Mouse (Mus musculus) kidney, postnatal 36 days (tissue): ENCODE results near the gene Slc7a15.

ENCODE experiments used
- DNase-seq, 2 experiments: peaks; one replicate each; pipeline ENCODE4 v3.0.0; 2021 to 2022; ENCODE audit warnings: mixed read lengths in 2 of 2

Gene Slc7a15

DNA sequence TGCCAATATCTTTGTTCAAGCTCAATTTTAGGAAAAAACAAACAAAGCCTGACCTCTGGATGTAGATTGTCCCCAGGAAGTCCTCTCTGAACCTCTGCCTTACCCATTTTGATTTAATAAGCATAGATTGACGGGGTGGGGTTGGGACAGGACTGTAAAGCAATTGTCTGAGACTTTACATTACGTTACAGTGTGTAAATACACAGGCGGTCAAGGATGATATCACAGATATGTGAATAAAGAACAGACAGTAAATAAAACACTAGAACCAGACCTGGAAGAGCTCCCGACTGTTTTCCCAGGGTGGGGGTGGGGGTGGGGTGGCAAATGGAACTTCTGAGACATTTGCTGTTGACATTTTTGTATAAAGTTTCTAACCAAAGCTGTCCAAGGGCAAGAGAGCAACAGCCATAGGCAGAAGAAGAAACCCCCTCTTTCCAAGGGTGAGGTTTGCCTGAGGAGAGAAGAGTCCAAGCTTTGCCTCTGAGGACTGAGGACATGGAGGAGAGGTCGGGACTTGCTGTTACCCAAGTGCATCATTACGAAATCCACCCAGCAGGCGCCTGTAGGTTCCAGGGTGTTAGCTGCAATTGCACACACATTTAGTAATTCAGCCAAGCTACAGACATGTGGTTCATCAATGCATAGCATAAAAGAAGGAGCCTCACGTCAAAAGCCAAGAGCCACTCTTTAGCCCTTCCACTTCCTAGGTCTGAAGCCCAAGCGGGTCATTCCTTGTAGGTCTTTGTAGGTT, 91.7 kb downstream of the Slc7a15 start:
- no peak for DNase-seq

DNA sequence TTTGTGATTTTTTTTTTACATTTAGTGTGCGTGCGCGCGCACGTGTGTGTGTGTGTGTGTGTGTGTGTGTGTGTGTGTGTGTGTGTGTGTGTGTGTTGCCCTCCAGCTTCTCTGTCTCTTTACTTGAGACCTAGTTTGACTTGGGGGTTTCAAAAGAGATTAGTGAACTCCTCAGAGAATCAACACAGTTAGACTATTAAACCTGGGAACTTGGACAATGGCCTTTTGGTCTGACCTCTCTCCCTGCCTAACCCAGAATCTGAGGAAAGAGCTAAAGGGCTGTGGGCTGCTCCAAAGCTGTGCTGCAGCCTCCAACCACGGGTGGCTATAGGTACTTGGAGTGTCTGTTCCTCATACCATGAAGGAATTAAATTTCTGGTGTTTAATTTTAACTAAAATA, 94.7 kb downstream of the Slc7a15 start:
- no peak for DNase-seq

DNA sequence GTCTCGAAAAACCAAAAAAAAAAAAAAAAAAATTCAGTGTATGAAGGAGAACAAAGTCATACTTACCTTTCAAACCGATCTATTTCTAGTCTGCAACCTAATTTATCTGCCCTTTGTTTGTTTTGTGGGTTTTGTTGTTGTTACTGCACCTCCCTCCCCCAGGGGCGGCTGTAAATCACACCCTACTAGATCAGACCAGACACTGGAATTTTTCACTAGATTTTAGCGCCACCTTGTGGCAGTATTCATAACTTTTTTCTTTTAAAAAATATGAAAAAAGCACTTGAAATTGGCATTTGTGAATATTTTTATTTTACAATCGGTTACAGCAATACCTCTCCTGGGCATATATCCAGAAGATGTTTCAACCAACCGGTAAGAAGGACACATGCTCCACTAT, 96.3 kb downstream of the Slc7a15 start:
- peak; percentile 80 to 84 for DNase-seq

DNA sequence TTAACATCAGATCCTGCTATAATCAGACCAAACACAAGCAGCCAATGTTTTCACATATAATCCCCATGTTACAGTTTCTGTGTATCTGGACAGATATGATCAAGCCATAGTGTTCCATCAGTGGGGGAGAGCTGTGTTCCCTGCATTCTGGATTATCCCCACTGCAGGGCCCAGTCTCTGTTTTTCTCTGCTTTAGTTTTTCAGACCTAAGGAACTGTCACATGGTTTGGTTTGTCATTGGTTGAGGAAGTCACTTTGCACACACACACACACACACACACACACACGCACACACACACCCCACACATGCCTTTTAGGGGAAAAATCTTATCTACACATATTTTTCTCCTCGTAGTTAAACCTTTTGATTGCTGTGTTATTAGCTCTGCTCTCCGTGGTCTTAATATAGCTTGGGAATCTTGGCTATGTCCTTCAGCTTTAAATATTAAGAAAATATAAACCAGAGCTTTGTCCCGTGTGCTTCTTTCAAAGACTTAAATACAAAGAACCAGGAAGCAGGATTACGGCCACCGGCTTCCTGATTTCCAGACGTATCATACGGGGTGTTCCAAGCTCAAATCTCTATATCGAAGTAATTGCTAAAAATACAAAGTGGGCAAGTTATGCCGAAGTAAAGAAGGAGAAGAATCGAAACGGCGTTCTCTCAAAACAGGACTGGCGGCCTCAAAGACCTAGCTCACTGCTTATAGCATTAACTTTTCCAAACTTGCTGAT, 97.1 kb downstream of the Slc7a15 start:
- peak in 1 of 2 experiments; percentile 15 for DNase-seq

DNA sequence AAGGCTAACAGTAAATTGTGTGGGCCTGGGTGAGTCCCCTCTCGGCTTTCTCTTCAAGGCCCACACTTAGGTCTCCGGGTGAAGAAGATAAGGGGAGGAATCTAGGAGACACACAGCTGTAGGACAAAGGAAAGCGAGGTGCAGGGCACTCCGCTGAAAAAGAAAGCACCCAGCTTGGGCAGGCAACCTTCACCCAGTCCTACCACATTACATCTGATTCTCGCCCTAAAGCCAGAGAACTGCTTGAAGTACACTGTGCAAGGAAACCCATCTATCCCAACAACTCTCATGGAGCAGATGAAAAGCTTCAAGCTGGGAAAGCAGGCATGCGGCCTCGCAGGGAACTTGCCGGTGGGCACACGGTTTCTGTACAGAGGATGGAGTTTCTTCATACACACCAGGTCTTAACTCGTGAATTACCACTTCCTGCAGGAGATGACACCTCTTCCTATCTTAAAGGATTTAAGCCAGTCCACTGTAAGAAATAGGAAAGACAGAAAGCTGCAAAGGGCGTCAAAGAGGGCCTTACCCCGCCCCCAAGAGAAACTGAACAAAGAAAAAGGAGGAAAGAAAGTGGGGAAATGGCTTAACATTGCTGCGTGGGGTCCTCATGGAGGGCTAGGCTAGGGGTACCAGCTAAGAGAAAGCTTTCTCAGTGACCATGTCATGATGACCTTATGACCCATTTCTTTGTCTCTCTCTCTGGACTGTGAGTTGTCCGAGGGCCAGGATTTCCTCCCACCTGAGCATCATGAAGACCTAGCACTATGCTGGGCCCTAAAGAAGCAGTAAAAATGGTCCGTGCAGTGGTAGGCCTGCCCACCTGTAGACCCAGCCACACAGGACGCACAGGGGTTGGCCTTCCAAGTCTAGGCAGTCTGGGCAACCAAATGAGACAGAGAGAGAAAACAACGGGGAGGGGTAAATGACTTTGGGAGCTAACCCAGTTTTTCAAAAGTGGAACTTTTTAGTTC, 98.0 kb downstream of the Slc7a15 start:
- DNase-seq: peak in 1 of 2 experiments; percentile 23

DNA sequence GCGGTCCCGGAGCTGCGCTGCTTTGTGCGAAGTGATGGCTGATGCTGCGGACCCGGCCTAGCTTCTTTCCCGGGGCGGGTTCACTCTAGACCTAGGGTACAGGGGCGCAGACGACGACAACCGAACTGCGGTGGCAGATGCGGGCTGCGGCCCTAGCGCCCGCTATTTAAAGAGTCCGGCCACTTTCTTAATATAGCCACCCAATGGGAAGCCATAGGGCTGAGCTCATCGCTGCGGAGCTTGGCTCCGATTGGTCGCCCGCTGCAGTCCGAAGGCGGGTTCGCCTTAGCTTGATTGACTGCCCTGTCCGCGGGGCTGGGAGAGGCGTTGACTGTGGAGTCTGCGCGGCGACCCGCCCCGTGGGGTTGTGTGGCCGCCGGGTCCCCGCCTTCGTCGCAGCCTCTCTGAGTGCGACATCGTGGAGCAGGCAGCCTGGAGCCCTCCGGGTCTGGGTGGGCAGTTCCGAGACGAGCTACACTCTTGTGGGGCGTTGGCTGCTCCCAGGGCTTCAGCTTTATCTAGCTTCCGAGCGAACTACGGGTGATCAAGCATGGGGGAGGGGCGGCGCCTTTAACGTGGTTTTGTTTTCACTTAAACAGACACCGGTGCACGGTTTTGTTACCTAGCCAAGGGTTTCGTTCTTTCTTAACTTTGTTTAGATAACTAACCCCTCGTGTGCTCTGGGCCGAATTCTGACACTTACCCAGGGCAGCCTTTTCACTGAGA, 98.8 kb downstream of the Slc7a15 start, which contains the start of gene Rhob:
Gene Rhob (minus strand): TSS at position 139 of the 726 bp plus-strand sequence.
- peak; percentile 96 to 98 for DNase-seq

DNA sequence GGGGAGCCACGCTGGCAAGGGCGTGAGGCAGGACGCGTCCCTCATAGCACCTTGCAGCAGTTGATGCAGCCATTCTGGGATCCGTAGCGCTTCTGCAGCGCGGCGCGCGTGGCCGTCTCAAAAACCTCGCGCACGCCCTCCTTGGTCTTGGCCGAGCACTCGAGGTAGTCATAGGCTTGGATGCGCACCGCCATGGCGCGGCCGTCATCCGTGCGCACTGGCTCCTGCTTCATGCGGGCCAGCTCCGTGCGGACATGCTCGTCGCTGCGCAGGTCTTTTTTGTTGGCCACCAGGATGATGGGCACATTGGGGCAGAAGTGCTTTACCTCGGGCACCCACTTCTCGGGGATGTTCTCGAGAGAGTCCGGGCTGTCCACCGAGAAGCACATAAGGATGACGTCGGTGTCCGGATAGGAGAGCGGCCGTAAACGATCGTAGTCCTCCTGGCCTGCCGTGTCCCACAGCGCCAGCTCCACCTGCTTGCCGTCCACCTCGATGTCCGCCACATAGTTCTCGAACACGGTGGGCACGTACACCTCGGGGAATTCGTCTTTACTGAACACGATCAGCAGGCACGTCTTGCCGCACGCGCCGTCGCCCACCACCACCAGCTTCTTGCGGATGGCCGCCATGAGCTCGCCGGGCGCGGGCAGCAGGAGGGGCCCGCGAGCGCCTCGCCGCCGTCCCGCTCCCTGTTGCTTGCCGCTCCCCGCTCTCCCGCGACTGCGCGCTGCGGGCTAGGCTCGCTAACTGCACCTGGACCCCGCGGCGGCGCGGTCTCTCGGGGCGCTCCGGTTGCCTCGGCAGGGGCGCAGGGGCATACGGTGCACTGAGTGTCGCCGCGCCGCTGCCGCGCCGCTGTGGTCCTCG, 99.6 kb downstream of the Slc7a15 start:
- peak; percentile 38 to 72 for DNase-seq

DNA sequence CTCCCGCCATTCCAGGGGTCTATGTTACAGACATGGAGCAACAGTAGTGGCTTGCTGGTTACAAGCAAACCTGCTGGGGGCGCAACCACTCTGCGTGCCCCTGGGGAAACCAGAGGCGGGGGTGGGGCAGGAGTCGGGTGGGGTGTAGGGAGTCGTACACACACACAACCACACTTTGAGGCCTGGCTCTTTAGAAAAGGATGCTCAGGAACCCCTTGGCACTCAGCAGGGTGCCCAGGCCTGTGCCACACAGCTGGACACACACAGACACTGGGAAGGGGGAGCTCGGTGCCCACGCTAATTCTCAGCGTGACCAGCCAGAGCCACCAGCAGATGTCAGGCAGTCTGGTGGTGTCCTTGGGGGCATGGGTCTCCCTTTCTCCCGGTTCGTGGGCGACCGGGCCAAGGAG, 100.3 kb downstream of the Slc7a15 start:
- peak in 1 of 2 experiments; percentile 50 for DNase-seq

DNA sequence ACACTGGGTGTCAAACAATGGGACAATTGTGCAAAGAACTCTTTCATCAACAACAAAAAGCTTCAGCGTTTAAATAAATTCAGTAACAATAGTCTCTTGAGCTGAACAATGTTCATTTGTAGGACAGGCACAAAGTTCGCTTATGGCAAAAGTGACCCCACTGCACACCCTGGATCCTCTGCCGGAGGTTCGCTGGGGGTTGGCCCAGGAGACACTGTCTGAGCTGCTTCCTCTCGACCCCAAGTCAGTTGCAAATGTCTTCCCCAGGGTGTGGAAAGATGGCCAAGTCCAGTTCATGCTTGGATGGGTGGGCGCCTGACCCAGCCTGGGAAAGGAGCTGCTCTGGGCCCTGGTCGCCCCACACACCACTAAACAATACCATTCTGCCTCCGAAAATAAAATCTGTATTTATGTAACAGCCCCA, 100.7 kb downstream of the Slc7a15 start:
- peak in 1 of 2 experiments; percentile 38 for DNase-seq

DNA sequence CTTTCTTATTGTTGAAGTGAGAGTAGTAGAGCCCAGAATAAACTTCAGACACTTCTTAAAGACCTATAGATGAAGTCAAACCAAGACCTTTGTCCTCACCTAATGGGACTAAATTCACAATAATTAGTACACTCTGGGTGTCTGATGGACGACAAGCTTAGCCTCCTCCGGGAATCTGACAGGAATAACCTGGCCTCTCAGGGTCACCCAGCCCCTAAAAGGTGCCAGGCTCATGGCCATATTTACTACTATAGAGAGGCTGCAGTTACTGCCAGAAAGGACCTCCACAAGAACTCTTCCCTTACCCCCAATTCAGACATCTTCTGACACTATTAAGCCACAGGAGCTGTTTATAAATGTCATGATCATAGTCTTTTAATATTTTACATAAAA, 101.6 kb downstream of the Slc7a15 start:
- DNase-seq: no peak

DNA sequence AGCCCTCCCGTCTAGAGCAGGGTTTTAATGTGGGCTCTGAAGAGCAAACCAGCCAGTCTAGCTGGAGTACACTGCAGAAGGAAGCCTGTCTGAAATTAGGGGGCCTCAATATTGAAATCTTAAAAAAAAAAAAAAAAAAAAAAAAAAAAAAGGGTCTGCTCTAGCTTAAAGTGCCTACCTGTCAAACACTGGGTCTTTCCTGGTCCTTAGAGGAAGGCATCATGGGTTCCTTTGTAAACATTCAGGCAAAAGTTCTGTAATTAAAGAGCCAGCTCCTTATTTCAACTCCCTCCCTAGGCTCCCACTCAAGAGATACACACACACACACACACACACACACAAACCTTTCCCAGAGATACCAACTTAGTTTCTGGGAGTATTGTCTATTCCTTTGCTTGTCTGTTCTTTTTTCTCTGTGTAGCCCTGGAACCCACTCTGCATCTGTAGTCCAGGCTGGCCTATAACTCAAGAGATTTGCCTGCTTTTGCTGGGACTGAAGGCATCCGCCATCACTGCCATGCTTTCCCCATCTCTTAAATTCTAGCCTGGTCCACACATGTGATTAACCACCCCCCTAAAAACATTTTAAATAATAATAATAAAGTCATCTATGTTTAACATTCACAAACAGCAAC, 102.1 kb downstream of the Slc7a15 start:
- DNase-seq: no peak

DNA sequence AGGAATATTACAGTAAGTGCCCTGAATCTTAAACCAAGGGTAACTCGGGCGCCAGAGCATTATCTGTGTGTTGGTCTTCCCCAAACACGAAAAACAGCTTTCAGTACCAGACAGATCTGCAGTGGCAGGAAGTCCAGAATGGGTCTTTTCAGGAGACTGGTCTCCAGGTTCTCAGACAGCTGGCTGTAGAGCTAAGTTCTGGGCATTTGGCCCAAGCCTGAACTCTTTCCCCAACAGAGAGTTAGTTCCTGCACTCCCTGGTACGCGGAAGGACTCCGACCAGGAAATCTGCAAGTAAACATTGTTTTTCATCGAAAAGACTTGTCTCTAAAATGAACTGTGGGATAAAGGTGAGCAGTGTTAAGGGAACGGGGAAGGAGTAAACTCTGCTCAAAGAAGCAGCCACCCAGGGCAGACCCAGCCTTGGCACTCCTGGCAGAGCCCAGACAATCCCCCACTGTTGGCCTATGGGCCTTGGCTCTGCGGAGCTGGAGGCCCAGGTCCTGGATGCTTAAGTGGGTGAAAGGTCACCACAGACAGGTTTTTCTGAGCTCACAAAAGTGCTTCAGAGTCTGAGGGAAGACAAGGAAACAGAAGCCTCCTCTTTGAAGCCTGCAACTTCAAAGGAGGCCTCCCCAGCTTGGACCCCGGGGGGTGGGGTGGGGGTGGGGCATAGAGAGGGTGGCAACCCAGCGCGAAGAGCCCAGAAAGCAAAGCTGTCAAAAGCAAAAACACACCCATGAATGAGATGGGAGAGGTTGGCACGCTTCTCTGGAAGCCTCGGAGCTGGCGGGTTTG, 102.8 kb downstream of the Slc7a15 start:
- peak; percentile 66 to 76 for DNase-seq

DNA sequence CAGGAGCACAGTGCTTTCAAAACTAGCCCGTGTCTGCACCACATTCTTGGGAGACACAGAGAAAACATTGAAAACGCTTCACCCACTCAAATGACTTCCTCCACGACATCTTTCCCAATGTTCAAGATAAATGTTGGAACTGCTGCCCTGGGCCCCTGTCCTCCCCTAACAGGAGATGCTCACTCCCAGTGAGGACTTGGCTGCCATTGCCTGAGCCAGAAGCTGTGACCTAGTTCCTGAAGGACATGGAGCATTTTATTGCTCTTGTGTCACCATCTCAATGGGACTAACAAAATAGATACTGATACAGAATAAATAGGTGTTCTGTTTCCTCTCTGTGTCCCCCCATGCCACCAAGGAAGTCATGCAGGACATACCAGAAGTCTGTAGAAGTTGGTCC, 104.2 kb downstream of the Slc7a15 start:
- no peak for DNase-seq

DNA sequence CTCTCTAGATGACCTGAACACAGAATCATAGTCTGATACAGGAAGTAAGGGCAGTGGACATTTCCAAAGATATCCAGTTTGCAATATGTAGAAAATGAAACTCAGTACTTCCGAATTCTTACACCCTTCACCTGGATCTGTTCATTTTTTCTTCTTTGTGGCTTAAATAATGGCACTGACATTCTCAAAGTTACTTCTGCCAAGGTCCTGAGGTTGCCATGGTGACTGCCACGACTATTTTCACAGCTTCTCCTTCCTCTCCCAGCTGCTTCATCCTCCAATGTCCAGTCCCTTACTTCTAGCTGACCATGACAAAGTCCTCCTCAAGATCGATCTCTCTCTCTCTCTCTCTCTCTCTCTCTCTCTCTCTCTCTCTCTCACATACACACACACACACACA, 105.5 kb downstream of the Slc7a15 start:
- DNase-seq: no peak

DNA sequence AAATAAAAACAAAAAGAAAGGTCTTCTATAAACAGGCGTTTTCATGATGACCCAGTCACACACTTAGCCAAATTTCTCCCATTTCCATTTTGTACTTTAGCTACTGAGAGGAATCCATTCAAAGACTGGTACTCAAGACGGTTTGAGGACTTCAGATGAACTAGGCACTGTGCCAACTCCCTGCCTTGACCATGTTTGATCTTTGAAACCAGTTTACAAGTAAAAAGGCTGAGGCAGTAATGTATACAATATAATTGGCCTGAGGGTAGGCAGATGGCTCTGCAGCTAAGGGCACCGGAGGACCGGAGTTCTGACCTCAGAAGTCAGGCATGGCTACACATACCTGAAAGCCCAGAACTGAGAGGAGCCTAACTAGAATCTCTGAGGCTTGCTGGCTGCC, 109.8 kb downstream of the Slc7a15 start:
- no peak for DNase-seq

DNA sequence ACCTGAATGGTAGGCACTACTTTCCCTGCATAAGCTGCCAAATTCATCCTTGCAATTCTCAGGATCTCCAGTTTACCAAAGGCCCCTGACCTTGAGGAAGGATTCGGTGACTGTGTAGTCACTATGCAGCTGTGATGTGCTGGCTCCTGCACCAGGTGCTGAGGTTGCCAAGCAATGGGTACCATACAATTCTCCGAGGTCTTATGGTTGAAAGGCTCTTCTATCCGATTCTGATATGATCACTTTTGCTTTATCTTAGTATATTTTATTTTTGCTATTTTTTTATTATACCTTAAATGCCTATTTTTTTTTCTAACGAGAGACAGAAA, 110.2 kb downstream of the Slc7a15 start:
- no peak for DNase-seq

DNA sequence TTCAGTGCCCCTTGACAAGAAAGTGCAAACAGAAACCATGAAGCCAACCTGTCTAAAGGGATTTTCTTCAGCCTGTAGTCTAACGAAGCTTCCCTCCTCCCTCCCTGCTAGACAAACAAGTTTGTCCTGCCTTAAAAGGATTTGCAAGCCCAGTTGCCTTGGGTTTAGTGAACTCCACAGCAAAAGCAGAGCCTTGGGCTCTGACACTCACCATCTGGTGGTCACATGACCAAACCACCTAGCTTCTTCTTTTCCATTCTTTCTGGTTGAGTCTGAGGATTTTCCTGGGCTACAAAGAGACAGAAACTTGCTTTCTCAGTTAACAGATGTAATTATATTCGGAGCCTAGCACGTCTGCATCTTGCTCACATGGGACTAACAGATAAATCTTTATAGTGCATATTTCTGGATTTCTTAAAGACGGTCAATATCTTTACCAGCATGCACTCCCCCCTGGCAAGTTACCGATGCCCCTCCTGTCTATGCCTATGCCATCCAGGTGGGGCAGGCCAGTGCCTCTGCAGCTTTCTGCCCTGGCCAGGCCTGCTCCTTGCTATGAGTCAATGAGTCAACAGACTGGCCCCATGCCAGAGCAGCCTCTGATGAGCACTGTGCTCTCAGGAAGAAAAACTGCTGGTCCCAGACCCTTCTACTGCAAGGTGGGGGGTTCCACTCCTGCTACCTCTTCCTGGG, 110.8 kb downstream of the Slc7a15 start:
- DNase-seq: peak; percentile 74 to 88

DNA sequence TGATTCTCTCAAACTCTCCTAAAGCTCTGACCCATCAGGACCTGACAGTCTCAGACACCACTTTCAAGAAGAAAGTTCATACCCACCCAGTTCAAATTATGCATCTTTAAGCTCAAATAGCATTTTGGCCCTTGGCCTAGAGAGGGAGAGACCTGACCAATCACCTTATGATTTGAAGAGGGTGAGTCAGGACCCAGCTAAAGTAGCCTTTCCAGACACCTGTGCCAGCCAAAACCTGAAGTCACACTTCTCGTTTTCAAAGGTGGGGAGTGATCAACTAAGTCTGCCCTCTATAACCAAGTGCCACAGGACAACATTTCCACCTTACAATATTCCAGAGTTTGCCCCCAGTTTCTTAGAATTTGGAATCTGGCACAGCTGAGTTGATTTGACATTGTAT, 111.6 kb downstream of the Slc7a15 start:
- no peak for DNase-seq

DNA sequence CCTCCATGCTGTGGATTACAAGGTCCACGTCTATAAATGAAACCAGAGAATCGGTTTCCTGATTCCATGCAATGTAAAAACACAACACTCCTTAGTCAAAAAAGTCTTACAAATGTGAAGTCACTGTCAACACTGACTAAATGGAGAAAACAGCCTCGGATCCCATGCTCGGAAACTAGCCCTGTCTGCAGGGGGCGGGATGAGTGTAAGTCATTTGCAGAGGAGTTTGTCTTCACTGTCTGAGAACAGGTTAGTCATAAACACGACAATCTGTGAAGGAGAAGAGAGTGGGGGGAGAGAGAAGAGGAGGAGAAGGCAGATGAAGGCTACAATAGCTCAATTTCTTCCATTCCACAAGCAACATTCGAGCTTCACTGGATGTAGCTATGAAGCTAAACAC, 113.6 kb downstream of the Slc7a15 start:
- no peak for DNase-seq
